Comparison of ENCODE assay signal across 13 mouse cellular contexts in the genomic region with DNA sequence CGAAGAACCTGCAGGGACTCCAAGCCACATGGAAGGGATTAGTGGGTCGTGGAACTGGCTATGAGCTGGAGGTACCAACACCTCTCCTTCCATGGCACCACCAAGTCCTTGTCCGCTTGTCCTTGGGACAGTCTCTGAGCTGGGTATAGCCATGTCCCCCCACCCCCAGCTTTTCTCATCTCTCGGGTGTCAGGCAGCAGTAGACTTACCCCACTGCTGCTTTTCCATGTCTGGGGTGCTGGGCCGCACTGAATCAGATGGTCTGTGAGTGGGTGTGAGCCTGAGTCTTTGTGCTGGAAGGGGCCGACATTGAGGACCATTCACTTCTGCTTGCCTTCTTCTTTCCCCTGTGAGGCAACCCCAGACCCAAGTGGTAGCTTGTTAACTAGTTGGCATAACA. TPM values are rescaled to one million over a fixed set of nuclear protein-coding genes. Genes with fewer than 3 reads are reported as not detected.
DNase-seq lines count a peak whose midpoint lies in the region; ATAC-seq lines count a peak whose summit lies in the region.
"Had no signal": no experiment of that assay in that cellular context is flagged by ENCODE, and none has a peak within 500 bp of the region (broad histone marks: within the 10 kb centered on the region; RNA-seq: fewer than 3 reads in every experiment).

No protein-coding gene starts in this region.

- 67% methylated on average over 6 of the region's 6 CpGs for WGBS in forebrain, embryonic 14.5 days
- 74% methylated on average over 6 of the region's 6 CpGs for WGBS in limb, embryonic 10.5 days

- peaks cover 25% of the 10 kb centered on the region for H3K4me1 ChIP-seq in forebrain, embryonic 14.5 days (ENCODE audit: control insufficient read depth, insufficient read depth, low read length)
- peaks cover 17% of the 10 kb centered on the region for H3K4me1 ChIP-seq in limb, embryonic 10.5 days

- H3K9ac ChIP-seq in forebrain, embryonic 14.5 days (ENCODE audit: low read length), result 0 out of 2 replicates have a peak overlapping the region, but pooled peaks have one; percentile 99
- H3K9ac ChIP-seq: embryonic facial prominence, embryonic 15.5 days; limb, embryonic 12.5 days; lung, embryonic 15.5 days had no signal

- no peaks in the 10 kb centered on the region for H3K36me3 ChIP-seq in forebrain, embryonic 14.5 days (ENCODE audit: control insufficient read depth, insufficient read depth, low read length)
- H3K36me3 ChIP-seq in limb, embryonic 10.5 days, result no peaks in the 10 kb centered on the region
- H3K36me3 ChIP-seq: embryonic facial prominence, embryonic 15.5 days; heart, embryonic 10.5 days; limb, embryonic 12.5 days; lung, embryonic 15.5 days had no signal

- peak overlapping the region; percentile 80 for H3K4me3 ChIP-seq in forebrain, embryonic 14.5 days (ENCODE audit: low read depth, low read length)
- H3K4me3 ChIP-seq in limb, embryonic 10.5 days, result no peak overlapping the region
- H3K4me3 ChIP-seq: embryonic facial prominence, embryonic 15.5 days; heart, embryonic 10.5 days; limb, embryonic 12.5 days; lung, embryonic 15.5 days had no signal

- H3K9me3 ChIP-seq in forebrain, embryonic 14.5 days (replicated peaks; ENCODE audit: control insufficient read depth, low read length), result no peaks in the 10 kb centered on the region
- no peaks in the 10 kb centered on the region for H3K9me3 ChIP-seq in limb, embryonic 10.5 days (replicated peaks)
- H3K9me3 ChIP-seq: embryonic facial prominence, embryonic 15.5 days; heart, embryonic 10.5 days; limb, embryonic 12.5 days; lung, embryonic 15.5 days had no signal

- no peak overlapping the region for H3K27ac ChIP-seq in forebrain, embryonic 14.5 days (ENCODE audit: low read depth, low read length)
- no peak overlapping the region for H3K27ac ChIP-seq in limb, embryonic 10.5 days
- H3K27ac ChIP-seq: embryonic facial prominence, embryonic 15.5 days; heart, embryonic 10.5 days; limb, embryonic 12.5 days; lung, embryonic 15.5 days had no signal

- no peak for ATAC-seq in forebrain, embryonic 14.5 days

- peak; percentile 22 to 34 for DNase-seq in right cerebral cortex, postnatal 10 days (ENCODE audit: low spot score in 2 of 2)
- no peak for DNase-seq in right cerebral cortex, postnatal 14 days
- no peak for DNase-seq in forebrain, embryonic 14.5 days (ENCODE audit: low spot score)
- peak; percentile 1 to 17 for DNase-seq in left cerebral cortex, adult 8-10 months (ENCODE audit: low spot score in 2 of 2)
- DNase-seq in testis, postnatal 14 days (ENCODE audit: low spot score), result peak; percentile 1
- DNase-seq in gastrocnemius, postnatal 25 days, result no peak
- DNase-seq in limb, embryonic 10.5 days (ENCODE audit: low spot score), result no peak
- DNase-seq: kidney, adult 18-20 months; thymus, adult 18-20 months had no signal

- no peaks in the 10 kb centered on the region for H3K27me3 ChIP-seq in forebrain, embryonic 14.5 days (replicated peaks; ENCODE audit: control insufficient read depth, insufficient read depth, low read length)
- H3K27me3 ChIP-seq in limb, embryonic 10.5 days (ENCODE audit: low read depth, poor library complexity, severe bottlenecking), result peaks cover 48% of the 10 kb centered on the region

- peak overlapping the region; percentile 52 for H3K4me2 ChIP-seq in forebrain, embryonic 14.5 days (ENCODE audit: low read length)
- H3K4me2 ChIP-seq: embryonic facial prominence, embryonic 15.5 days; lung, embryonic 15.5 days had no signal

RNA-seq across cellular contexts. Expression of gene Apba2, which starts 2.1 kb away (rescaled TPM):
- 113 and 159 TPM in 2 replicates for polyA plus RNA-seq in forebrain, embryonic 14.5 days (2014; fragmentation: Nextera tagmentation; extraction: Ambion mirVana)
- 100 to 1,000 TPM; 215 to 224 (median 220) TPM for total RNA-seq in left cerebral cortex, adult 8-10 months (2022)
- total RNA-seq in gastrocnemius, postnatal 25 days (2021), result under 1 TPM; 0.24 to 0.28 TPM
- 6.6 and 7.8 TPM in 2 replicates for polyA plus RNA-seq in limb, embryonic 10.5 days (2016; fragmentation: Nextera tagmentation; extraction: Ambion mirVana)

Comparison
In these comparisons a context has a peak if more than half of its experiments do, and no peak if none do; other contexts are left out.
1. DNase-seq: peak in right cerebral cortex, postnatal 10 days (2 of 2), left cerebral cortex, adult 8-10 months (2 of 2) and testis, postnatal 14 days (single experiment); none in right cerebral cortex, postnatal 14 days (single experiment), forebrain, embryonic 14.5 days (single experiment), gastrocnemius, postnatal 25 days (single experiment) and limb, embryonic 10.5 days (single experiment).
2. RNA of gene Apba2, which starts 2.1 kb away (total RNA-seq): 215 to 224 TPM in left cerebral cortex, adult 8-10 months; 0.24 to 0.28 TPM in gastrocnemius, postnatal 25 days; every median in the first group is over 100 times any median in the second.